Mouse (Mus musculus) embryonic fibroblast, embryonic 13.5 days (primary cell): ENCODE measurements at regions not wholly inside any gene's neighbourhood (a gene's known extent, or its start where the extent isn't known, plus 50 kb on each side); places are given as distances from the start of the nearest gene placed in this dataset.

Source experiments
- CTCF ChIP-seq: IDR thresholded peaks from 2 replicates; pipeline ENCODE4 v1.5.1; 2011; ENCODE audit warnings: mild to moderate bottlenecking, control low read depth, low read length, moderate library complexity, borderline replicate concordance; ENCODE audit not compliant: insufficient read depth
- POLR2A ChIP-seq: IDR thresholded peaks from 2 replicates; pipeline ENCODE4 v1.6.1; 2011; ENCODE audit warnings: low read depth, mild to moderate bottlenecking, control low read depth, low read length, moderate library complexity

DNA sequence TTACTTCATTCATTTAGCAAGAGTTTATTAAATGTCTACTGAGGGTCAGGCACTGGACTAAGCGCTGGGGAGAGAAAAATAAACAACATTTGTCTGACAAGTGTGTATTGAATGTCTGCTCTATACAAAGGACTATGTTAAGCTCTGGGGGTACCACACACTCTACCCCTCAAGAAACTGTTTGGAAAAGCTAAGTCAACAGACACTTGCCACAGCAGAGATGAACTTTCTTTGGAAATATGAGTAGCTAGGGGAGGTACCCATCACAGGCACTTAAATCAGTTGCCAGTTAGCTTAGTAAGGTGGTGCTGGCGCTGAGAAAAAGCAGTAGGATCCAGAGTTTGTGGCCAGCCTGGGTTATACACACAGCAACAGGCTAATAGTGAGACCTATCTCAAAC is 86.7 kb upstream of the Jun start:
- no peak for TF ChIP-seq POLR2A
- no peak for TF ChIP-seq CTCF
